Mouse (Mus musculus) CH12.LX (cell line): ENCODE results near the gene Stk25.

ENCODE experiments used
- CTCF ChIP-seq, 2 experiments: IDR thresholded peaks in 1 of 2; conservative IDR thresholded peaks in 1 of 2; 2 replicates each; pipeline ENCODE4 v1.5.1; 2011 to 2012; ENCODE audit warnings: low read depth in 2 of 2, low read length in 2 of 2, improper control_type of control experiment in 1 of 2, inconsistent platforms in 1 of 2, mild to moderate bottlenecking in 1 of 2, moderate library complexity in 1 of 2
- E2F4 ChIP-seq: IDR thresholded peaks from 2 replicates; pipeline ENCODE4 v1.6.1; 2011; ENCODE audit warnings: low read depth, low read length, improper control_type of control experiment; ENCODE audit not compliant: insufficient replicate concordance
- GABPA ChIP-seq: IDR thresholded peaks from 2 replicates; pipeline ENCODE4 v1.6.1; 2012; ENCODE audit warnings: low read depth, low read length, improper control_type of control experiment, inconsistent platforms; ENCODE audit not compliant: insufficient replicate concordance
- JUND ChIP-seq: conservative IDR thresholded peaks from 2 replicates; pipeline ENCODE4 v1.6.1; 2011; ENCODE audit warnings: low read depth, low read length, improper control_type of control experiment
- MAFK ChIP-seq: IDR thresholded peaks from 2 replicates; pipeline ENCODE4 v1.6.1; 2011; ENCODE audit warnings: low read length, improper control_type of control experiment; ENCODE audit not compliant: insufficient replicate concordance
- MAX ChIP-seq: IDR thresholded peaks from 2 replicates; pipeline ENCODE4 v1.6.1; 2011; ENCODE audit warnings: low read length, improper control_type of control experiment
- POLR2A ChIP-seq: IDR thresholded peaks from 2 replicates; pipeline ENCODE4 v1.6.1; 2011; ENCODE audit warnings: low read depth, mild to moderate bottlenecking, improper control_type of control experiment, low read length
- POLR2AphosphoS2 ChIP-seq: IDR thresholded peaks from 2 replicates; pipeline ENCODE4 v1.6.1; 2011; ENCODE audit warnings: low read depth, low read length, improper control_type of control experiment
- RCOR1 ChIP-seq: conservative IDR thresholded peaks from 2 replicates; pipeline ENCODE4 v1.6.1; 2012; ENCODE audit warnings: low read depth, mild to moderate bottlenecking, inconsistent platforms, low read length, improper control_type of control experiment
- ZC3H11A ChIP-seq: IDR thresholded peaks from 2 replicates; pipeline ENCODE4 v1.6.1; 2012; ENCODE audit warnings: low read depth, mild to moderate bottlenecking, inconsistent platforms, low read length, improper control_type of control experiment

DNA sequence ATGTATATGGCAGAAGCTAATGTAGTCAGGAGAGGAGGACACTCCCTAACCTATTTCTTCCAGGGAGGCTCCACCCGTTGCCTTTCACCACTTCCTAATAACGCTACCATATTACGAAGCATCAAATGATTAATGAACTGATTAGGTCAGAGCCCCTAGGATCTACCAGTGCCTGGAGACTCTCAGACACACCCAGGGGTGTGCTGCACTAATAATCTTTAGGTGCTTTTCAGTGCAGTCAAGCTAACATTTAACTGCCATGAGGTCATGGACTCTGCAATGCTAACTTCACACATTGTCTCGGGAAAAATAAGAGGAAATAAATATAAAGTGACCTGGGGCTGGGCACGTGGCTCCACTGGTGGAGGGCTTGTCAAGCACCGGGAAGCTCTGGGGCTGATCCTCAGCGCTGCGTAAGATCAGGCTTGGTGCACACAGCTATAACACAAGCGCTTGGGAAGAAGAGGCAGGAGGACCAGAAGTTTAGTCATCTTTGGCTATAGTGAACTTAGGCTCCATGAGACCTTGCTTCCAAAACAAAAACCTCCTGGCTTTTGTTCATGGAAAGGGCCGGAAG, 45.1 kb upstream of the Stk25 start:
- TF ChIP-seq CTCF (conservative IDR thresholded peaks at IDR 0.05 in 1 of 2, IDR thresholded peaks at IDR 0.05 in 1 of 2; ENCODE audit: low read depth in 2 of 2, low read length in 2 of 2) (no peak), GABPA (no peak), MAX (no peak), RCOR1 (no peak), E2F4 (no peak), POLR2AphosphoS2 (no peak), ZC3H11A (no peak), POLR2A (no peak), JUND (no peak), MAFK (no peak)
